Mouse (Mus musculus): ENCODE measurements at regions not wholly inside any gene's neighbourhood (a gene's known extent, or its start where the extent isn't known, plus 50 kb on each side); places are given as distances from the start of the nearest gene placed in this dataset.

DNA sequence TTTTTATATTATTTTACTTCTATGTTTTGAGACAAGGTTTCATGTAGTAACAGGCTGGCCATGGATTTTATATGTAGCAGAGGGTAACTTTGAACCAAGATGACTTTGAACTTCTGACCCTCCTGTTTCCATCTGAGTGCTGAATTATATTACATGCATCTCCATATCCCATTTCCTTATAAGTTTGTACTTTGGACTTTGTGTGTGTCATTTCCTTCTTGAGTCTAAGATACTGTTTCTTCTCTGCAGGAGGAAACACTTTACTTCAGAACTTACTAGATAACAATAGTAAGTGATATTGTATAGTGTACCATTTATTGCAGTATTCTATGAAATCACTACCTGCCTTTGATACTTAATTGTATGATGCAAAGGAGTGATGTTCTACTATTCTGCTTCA, 486.9 kb downstream of the Gm37988 start:
- Histone ChIP-seq H3K4me1 (replicated peaks; ENCODE audit: control insufficient read depth, insufficient read depth, low read length) (no peaks in the 10 kb centered on the region), H3K9me3 (ENCODE audit: control insufficient read depth, low read length) (no peaks in the 10 kb centered on the region), H3K36me3 (ENCODE audit: control insufficient read depth, insufficient read depth) (no peaks in the 10 kb centered on the region), H3K27me3 (replicated peaks; ENCODE audit: control insufficient read depth, insufficient read depth, low read length) (no peaks in the 10 kb centered on the region), H3K9ac (replicated peaks; ENCODE audit: low read depth, low read length) (no peak overlapping the region), H3K4me2 (ENCODE audit: low read length) (no peak overlapping the region), H3K27ac (ENCODE audit: low read length) (no peak overlapping the region), H3K4me3 (replicated peaks; ENCODE audit: low read length) (no peak overlapping the region)
- no peak for ATAC-seq

DNA sequence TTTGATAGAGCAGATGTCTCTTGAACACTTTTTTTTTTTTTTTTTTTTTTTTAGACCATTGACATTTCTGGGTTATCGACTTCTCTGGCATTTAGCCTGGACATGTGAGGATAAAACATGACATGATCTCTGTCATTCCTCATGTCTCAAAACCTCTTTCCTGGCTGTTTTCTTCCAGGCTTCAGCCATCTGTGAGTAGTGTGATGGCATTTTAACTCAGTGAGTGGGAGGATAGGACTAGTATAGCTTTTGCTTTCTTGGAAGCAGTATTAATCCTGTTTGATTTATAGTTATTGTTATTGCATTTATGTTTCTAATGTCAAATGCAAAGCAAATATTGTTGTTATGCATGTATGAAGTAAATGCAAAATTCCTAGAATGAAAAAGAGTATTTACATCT, 489.9 kb downstream of the Gm37988 start:
- ATAC-seq = no peak
- WGBS = 84% methylated on average over 1 of the region's 1 CpGs

DNA sequence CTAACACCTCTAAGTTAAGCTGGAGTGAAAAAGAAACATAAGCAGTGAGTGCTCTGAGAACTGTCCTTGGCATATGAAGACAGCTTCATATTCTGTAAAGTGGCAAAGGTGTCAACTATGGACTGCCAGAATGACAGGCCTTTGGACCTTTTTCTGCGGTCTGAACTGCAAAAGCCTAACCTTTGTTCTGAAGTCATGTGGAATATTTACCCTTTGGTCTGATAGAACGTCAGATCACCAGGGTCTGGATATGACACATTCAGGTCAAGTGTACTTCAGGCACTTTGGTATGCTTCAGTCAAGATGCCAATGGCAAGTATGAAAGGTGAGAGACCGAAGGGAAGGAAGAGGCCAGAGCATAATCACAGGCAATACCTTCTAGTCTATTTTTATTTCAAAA, 504.0 kb downstream of the Gm37988 start:
- Histone ChIP-seq H3K9ac (replicated peaks; ENCODE audit: low read depth, low read length) (no peak overlapping the region), H3K4me3 (replicated peaks; ENCODE audit: low read length) (no peak overlapping the region), H3K27me3 (replicated peaks; ENCODE audit: control insufficient read depth, insufficient read depth, low read length) (no peaks in the 10 kb centered on the region), H3K4me1 (replicated peaks; ENCODE audit: control insufficient read depth, insufficient read depth, low read length) (no peaks in the 10 kb centered on the region), H3K4me2 (ENCODE audit: low read length) (no peak overlapping the region), H3K9me3 (ENCODE audit: control insufficient read depth, low read length) (no peaks in the 10 kb centered on the region), H3K27ac (ENCODE audit: low read length) (no peak overlapping the region), H3K36me3 (ENCODE audit: control insufficient read depth, insufficient read depth) (no peaks in the 10 kb centered on the region)
- 84% methylated on average over 3 of the region's 3 CpGs for WGBS
- no peak for ATAC-seq

More for the DNA sequence above, 489.9 kb downstream of the Gm37988 start:
- no peak overlapping the region for H3K27ac ChIP-seq (ENCODE audit: low read length)
- no peaks in the 10 kb centered on the region for H3K36me3 ChIP-seq (ENCODE audit: control insufficient read depth, insufficient read depth)
- no peaks in the 10 kb centered on the region for H3K9me3 ChIP-seq (ENCODE audit: control insufficient read depth, low read length)
- H3K4me1 ChIP-seq (replicated peaks; ENCODE audit: control insufficient read depth, insufficient read depth, low read length) = no peaks in the 10 kb centered on the region
- H3K4me2 ChIP-seq (ENCODE audit: low read length) = no peak overlapping the region
- no peak overlapping the region for H3K9ac ChIP-seq (replicated peaks; ENCODE audit: low read depth, low read length)
- H3K27me3 ChIP-seq (replicated peaks; ENCODE audit: control insufficient read depth, insufficient read depth, low read length) = no peaks in the 10 kb centered on the region
- no peak overlapping the region for H3K4me3 ChIP-seq (replicated peaks; ENCODE audit: low read length)

DNA sequence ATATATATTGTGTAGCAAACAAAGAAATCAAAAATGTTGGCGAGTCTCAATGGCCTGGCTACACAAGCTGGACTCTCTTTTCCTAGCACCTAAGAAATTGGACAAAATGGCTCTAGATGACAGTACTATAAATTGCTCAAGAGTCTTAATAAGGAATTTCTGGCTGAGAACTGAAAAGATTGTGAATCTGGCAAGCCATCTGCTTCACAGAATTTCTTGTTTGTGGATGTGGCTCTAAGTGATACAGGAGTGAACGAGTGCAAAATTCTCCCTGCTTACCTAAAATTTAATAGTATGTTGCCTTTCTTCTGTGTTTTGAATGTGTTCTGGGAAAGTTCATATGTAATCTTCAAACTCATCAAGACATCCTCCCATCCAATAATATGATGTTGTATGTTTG, 508.1 kb downstream of the Gm37988 start:
- H3K4me2 ChIP-seq (ENCODE audit: low read length) = no peak overlapping the region
- no peak overlapping the region for H3K4me3 ChIP-seq (replicated peaks; ENCODE audit: low read length)
- WGBS = 75% methylated on average over 2 of the region's 2 CpGs
- no peaks in the 10 kb centered on the region for H3K27me3 ChIP-seq (replicated peaks; ENCODE audit: control insufficient read depth, insufficient read depth, low read length)
- H3K36me3 ChIP-seq (ENCODE audit: control insufficient read depth, insufficient read depth) = no peaks in the 10 kb centered on the region
- H3K27ac ChIP-seq (ENCODE audit: low read length) = no peak overlapping the region
- no peaks in the 10 kb centered on the region for H3K9me3 ChIP-seq (ENCODE audit: control insufficient read depth, low read length)
- no peak for ATAC-seq
- H3K4me1 ChIP-seq (replicated peaks; ENCODE audit: control insufficient read depth, insufficient read depth, low read length) = no peaks in the 10 kb centered on the region
- no peak overlapping the region for H3K9ac ChIP-seq (replicated peaks; ENCODE audit: low read depth, low read length)

DNA sequence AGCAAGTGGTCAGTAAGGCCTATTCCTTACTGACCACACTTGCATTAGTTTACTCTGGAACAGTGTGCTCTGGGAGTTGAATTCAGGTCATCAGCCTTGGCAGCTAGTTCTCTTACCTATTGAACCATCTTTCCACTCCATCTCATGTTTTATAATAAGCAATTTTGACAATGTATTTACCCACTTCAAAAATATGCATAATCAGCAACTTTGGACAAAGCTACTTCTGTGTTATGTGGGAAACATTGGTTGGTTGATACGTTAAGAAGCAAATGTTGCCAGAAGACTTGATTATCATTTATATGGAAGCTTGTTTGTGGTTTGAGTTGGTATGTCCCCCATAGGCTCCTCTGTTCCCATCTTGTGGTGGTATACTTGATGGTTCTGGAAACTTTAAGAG, 509.4 kb downstream of the Gm37988 start:
- no peaks in the 10 kb centered on the region for H3K36me3 ChIP-seq (ENCODE audit: control insufficient read depth, insufficient read depth)
- 86% methylated on average over 1 of the region's 1 CpGs for WGBS

DNA sequence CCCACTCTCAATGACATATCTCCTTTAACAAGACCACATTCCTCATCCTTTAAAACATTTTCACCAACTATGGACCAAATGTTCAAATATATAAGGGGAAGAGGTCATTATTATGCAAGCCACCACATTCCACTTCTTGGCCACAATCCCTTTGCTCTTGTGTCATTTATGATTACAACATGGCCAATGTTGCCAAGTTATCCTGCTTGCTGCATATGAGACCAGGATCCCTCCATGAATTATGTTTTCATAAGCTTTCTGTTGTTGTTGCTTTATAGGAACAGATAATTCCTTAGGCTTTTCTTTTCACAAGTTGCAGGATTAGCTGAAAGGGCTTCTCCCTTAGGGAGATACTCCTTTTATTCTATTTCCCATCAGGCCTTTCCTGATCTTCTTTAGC, 518.6 kb downstream of the Gm37988 start:
- Histone ChIP-seq H3K4me2 (ENCODE audit: low read length) (no peak overlapping the region), H3K27me3 (replicated peaks; ENCODE audit: control insufficient read depth, insufficient read depth, low read length) (no peaks in the 10 kb centered on the region), H3K4me3 (replicated peaks; ENCODE audit: low read length) (no peak overlapping the region), H3K4me1 (replicated peaks; ENCODE audit: control insufficient read depth, insufficient read depth, low read length) (no peaks in the 10 kb centered on the region), H3K9me3 (ENCODE audit: control insufficient read depth, low read length) (no peaks in the 10 kb centered on the region), H3K9ac (replicated peaks; ENCODE audit: low read depth, low read length) (no peak overlapping the region), H3K36me3 (ENCODE audit: control insufficient read depth, insufficient read depth) (no peaks in the 10 kb centered on the region), H3K27ac (ENCODE audit: low read length) (no peak overlapping the region)
- ATAC-seq = no peak

More for the DNA sequence above, 509.4 kb downstream of the Gm37988 start:
- no peak for ATAC-seq
- Histone ChIP-seq H3K4me3 (replicated peaks; ENCODE audit: low read length) (no peak overlapping the region), H3K4me2 (ENCODE audit: low read length) (no peak overlapping the region), H3K9ac (replicated peaks; ENCODE audit: low read depth, low read length) (no peak overlapping the region), H3K27ac (ENCODE audit: low read length) (no peak overlapping the region), H3K9me3 (ENCODE audit: control insufficient read depth, low read length) (no peaks in the 10 kb centered on the region), H3K4me1 (replicated peaks; ENCODE audit: control insufficient read depth, insufficient read depth, low read length) (no peaks in the 10 kb centered on the region), H3K27me3 (replicated peaks; ENCODE audit: control insufficient read depth, insufficient read depth, low read length) (no peaks in the 10 kb centered on the region)
